Mouse (Mus musculus) ES-CJ7 (cell line): Measurements from ENCODE around the gene Arhgap25.
A peak's percentile ranks its signal among the peaks of the same experiment; 100 is the strongest.
"Not testable (repeated sequence)": the region's sequence is repeated elsewhere in the genome, so short reads cannot be mapped to it uniquely, and the experiment has no call there.

Source experiments
- DNase-seq: peaks from one replicate; pipeline ENCODE4 v3.0.0; 2011; ENCODE audit warnings: low read depth, low spot score

Gene Arhgap25

DNA sequence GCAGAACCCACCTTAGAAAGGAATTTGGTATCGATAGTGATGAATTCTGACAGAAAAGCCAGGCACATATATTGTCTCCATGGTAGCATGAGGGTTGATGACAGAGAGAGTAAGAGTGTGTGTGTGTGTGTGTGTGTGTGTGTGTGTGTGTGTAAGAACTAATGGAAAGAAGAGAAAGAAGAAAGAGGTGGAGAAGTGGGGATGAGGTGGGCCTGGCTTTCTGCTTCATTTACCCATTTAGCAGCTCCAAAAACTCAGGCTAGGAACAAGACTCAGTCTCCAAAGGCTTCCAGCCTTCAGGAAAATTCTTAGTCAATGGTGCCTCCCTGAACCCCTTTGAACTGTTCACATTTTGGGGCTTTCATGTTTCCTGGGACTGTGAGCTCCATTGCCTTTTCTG, 29.5 kb downstream of the Arhgap25 start:
- DNase-seq = no peak

DNA sequence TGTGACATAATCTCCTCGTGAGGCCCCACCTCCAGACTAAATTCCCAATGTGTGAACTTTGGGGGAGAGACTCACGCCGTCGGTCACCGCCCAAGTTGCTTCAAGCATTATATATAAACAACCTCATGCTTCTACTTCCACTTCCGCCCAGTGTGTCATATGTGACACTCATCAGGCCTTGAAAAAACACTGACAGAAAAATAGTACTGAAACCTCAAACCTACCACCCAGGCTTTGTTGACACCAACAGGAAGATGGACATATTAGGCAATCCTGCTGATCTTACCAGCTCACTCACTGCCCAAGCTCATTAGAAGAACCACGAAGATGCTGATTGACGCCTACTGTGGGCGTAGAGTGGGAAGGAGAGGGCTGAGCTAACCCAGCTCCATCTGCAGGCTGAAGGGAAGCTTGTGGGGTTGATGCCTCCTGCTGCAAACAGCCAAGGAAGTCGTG, 30.2 kb downstream of the Arhgap25 start:
- DNase-seq = no peak

DNA sequence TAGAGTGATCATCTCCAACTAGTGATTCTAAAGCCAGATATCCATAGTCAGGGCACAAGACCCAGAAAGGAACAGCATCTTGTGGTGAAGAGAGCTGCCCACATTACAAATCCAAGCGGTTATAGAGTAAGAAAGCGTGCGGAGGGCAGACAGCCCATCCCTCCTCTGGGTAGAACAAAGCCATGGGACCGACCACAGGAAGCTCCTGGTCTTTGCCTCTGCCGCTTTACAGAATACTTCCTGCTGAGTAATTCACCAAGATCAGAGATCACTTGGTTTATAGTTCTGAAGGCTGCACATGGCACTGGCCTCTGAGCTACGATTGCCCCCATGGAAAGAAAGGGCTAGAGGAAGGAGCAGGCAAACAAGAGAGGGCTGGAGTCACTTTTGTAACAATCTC, 30.6 kb downstream of the Arhgap25 start:
- no peak for DNase-seq

GRCm38 (mm10) chr6:87500696-87501095, 32.4 kb downstream of the Arhgap25 start:
- no peak for DNase-seq

DNA sequence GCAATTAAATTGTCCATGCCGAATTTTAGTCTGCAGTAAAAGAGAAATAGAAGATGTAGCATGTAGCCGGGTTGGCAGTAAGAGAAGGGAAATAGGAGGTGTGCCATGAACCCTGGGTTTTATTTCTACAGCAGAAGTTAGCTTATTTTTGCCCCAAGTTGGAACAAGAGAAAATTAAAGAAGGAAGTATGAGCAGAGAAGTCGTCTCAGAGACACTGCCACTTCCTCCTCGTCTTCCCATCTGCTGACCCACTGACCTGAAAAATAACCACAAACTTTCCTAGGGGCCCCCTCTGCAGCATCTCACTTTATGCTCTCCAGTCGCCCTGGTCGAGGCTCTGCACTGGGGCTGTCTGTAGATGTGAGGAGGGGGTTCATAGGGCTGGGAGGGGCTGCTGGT, 33.3 kb downstream of the Arhgap25 start:
- no peak for DNase-seq

GRCm38 (mm10) chr6:87496143-87496542, 36.9 kb downstream of the Arhgap25 start:
- no peak for DNase-seq

GRCm38 (mm10) chr6:87494339-87494738, 38.7 kb downstream of the Arhgap25 start:
- DNase-seq = no peak

DNA sequence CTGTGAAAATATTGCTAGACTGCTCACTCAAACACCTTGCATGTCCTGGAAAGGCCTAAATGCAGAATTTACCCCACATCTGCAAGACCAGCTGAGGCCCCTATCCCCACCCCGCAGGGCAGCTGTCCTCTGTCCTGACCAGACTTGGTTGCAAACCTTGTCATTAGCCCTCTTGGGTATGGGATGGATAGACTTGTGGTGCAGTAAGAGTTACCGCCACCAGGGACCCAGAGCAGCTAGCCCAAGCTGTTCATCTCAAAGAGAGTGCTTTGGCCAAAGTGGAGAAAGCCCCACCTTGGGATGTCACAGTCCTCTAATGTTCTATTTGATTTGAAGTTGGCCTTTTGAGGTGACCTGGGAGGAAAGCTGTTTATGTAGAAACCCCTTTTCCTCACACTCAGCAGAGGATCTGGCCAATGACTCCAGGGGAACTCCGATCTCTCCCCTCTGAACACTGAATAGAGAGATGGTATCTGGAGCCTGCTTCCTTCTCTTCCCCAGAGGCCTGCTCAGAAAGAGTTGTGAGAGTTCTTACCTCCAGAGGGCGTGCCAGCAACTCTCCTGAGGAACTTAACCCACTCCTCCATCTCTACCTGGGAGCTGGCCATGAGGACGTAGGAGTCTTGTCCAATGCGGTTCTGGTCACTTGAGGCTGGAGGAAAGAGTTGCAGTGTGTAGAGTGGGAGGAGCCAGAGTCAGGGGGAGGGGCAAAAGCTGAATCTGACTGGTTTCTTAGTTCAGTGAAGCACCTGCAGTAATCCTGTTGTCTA, 45.2 kb downstream of the Arhgap25 start:
- DNase-seq = peak; percentile 74

DNA sequence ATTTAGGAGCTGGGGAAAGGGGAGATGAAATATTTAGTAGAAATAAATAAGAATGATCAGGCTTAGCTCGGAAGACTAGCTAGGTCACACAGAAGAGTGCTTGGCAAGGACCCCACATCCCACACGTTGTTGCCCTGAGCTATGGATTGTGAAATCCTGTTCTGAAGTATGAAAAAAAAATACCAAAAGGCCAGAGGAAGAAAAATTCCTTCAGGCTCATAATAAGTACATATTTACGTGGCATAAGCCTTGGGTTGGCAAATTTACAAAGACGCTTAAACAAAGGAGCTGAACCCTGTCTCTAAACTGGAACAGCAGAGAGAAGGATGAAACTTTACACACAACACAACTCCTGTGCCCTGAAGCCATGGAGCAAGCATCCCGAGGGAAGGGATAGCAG, 48.3 kb downstream of the Arhgap25 start:
- no peak for DNase-seq

GRCm38 (mm10) chr6:87483900-87484289, 49.2 kb downstream of the Arhgap25 start:
- DNase-seq = no peak

DNA sequence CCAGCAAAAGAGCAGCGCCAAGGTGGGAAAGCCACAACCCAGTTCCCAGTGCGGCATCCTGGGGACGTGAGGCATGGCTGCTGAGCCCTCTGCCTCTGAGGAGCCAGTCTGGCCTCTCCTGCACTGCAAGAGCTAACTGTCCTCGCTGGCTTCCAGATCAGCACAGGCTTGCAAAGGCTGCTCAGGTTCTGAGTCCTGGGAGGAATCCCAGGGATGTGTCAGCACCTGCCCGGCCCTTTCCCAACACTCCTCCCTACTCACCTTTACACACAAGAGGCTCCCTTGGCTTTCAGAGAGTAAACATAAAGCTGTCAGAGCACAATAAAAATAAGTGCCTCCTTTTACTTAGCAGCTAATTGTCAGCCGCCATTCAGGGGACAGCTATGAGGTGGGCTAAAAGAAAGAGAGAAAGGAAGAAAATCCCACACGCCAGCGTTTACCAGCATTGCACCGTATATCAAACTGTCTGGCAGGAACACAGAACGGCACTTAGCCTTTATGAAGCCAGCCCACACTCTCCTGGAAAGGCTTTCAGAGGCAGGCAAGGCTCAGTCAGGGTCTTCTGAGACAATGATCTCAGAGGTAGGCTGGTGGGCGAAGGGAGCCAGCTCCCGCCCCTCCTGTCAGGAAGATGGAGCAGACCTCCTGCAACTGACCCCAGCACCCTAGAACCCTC, 49.7 kb downstream of the Arhgap25 start:
- DNase-seq = no peak

- no peak for DNase-seq
These were observed 53.6 kb downstream of the Arhgap25 start for GRCm38 (mm10) chr6:87479291-87479999.

DNA sequence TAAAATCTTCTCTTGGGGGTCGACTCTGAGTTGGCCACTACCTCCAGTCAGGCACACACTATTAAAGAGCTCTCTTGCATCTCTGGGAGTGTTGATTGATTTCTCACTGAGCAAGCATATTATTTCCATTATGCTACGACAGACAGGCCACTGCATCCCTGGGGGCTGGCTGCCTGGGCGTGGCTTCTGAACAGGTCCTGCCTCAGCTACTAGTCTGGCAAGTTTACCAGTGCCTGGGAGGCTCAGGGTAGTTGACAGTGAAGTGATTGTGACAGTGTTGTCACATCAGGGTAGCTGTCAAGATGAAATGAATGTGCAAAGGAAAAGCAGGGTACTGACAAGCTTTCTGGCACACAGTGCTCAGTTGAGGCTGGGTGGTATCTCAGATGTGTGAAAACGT, 54.2 kb downstream of the Arhgap25 start:
- no peak for DNase-seq

DNA sequence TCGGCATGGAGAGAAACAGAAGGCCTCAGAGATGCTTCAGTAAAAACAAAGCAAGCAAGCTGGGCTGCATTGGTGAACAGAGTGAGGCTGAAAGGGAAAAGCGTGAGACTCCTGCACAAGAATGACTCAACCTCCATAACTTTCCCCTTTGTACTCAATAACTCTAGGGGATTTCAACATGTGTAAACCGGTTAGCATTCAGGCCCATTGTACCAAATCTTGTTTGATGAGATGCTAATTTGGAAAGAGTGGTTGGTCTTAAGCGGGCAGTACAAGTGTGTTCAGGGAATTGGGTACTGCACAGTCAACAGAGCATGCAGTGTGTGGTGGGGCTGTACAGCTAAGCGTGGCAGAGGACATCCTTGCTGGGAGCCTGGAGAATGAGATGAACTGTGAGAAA, 57.8 kb downstream of the Arhgap25 start:
- no peak for DNase-seq

GRCm38 (mm10) chr6:87470098-87470497, 63.0 kb downstream of the Arhgap25 start:
- not testable (repeated sequence) for DNase-seq

DNA sequence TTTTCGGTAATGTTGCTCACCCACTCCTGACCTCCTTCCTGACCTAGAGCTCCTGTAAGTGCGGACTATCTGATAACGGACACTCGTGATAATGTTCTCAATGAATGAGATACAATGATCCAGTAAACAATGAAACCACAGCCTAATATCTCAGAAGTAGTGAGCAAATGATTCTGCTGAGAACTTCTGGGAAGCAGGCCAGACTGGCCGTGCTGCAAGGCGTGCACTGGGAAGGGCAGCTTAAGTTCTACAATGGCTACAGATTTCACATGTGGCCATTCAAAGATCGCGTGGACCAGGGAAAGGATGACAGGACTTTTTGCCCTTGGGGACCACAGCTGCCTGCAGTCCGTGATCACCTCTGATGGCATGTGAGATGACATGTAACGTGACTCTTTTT, 64.7 kb downstream of the Arhgap25 start:
- no peak for DNase-seq

DNA sequence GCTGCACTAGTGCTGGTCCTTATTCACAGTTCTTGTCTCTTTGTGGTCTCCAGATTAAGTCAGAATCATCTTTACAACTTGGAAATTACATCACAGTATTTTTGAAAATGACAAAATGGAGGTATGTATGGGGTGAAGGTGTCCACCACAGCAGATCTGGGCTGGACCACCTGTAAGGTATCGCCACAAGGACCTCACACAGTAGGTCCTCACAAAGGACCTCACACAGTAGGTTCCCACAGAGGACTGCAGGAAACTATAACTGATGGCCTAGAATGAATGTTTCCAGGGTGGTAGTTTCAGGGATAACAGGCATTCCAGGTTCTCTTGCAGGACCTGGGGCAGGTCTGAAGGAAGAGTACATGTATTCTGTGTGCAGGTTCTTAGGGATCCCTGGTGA, 65.7 kb downstream of the Arhgap25 start:
- no peak for DNase-seq

- DNase-seq = peak; percentile 89
These were observed 66.8 kb downstream of the Arhgap25 start for GRCm38 (mm10) chr6:87466221-87466620.

DNA sequence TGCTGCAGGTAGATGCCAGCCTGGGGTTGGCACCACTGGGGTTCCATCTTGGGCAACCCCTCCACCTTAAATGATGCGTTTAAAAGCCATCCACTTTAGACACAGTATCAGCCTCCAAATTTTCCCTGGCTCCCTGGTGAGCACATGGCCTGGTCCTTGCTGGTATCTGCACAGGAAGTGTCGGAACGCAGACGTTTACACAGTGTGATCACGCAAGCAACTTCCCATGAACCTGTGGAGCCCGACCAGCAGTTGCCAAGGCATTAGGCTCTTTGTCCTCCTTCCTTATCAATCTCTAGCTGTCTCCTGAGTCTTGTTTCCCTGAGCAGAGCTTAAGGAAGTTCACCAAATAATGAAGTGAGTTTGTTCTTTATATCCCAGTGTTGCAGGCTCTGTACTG, 77.6 kb downstream of the Arhgap25 start:
- DNase-seq = no peak

DNA sequence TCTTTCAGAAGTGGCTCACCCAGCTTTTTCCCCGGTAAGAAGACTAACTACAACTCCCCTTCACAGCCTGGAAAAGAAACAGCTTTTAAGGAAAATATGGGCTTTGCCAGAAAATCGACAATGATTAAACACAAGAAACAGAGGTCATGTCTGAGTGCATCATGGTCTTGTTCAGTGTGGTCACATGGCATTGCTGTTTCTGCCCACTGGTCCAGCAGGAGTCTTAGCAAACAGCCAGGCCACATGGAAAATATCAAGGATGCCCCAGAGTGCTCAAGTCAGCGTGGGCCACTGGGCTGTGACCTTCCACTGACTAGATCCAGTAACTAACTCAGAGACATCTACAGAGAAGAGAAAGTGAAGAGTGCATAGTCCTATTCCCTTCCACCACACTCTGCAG, 81.3 kb downstream of the Arhgap25 start:
- DNase-seq = no peak

GRCm38 (mm10) chr6:87451016-87451415, 82.0 kb downstream of the Arhgap25 start:
- DNase-seq = no peak

GRCm38 (mm10) chr6:87449534-87449933, 83.5 kb downstream of the Arhgap25 start:
- DNase-seq = no peak

- no peak for DNase-seq
These were observed 85.8 kb downstream of the Arhgap25 start for GRCm38 (mm10) chr6:87447217-87447616.
